Mouse (Mus musculus) megakaryocyte, adult 5-6 weeks (primary cell): ENCODE data around the gene Tmem218. TPM values are rescaled to one million over a fixed set of nuclear protein-coding genes. Genes with fewer than 3 reads are reported as not detected.

Source experiments
- ATAC-seq: 2 replicates; pipeline ENCODE4 v1.8.0; 2016; ENCODE audit warnings: mild to moderate bottlenecking, inconsistent platforms; ENCODE audit not compliant: poor library complexity, severe bottlenecking
- total RNA-seq, 2 experiments: library from RNA; stranded (forward) in 1 of 2; stranded (reverse) in 1 of 2; fragments of 153-499, 151-499 nt in 1 of 2; fragments of 221-1000, 200-1000 nt in 1 of 2; gene quantifications; 2 replicates each; pipeline versions ENCODE4 v1.2.3 to v1.2.4; 2015 to 2017

Tmem218 gene
- total RNA-seq, 2 experiments from 2014 or later, result 1.3 to 2.8 TPM

GRCm38 (mm10) chr9:37232201-37233195 is 24.5 kb downstream of the Tmem218 start:
- ATAC-seq, result no peak

- ATAC-seq, result peak; percentile 25; the same call in 1 of the 2 replicates
These were observed 28.1 kb downstream of the Tmem218 start for GRCm38 (mm10) chr9:37235951-37236737.

GRCm38 (mm10) chr9:37242764-37243163 is 34.7 kb downstream of the Tmem218 start:
- peak; percentile 62 for ATAC-seq

- no peak for ATAC-seq
These were observed 36.6 kb downstream of the Tmem218 start for GRCm38 (mm10) chr9:37244600-37244999.

- no peak for ATAC-seq
These were observed 37.4 kb downstream of the Tmem218 start for GRCm38 (mm10) chr9:37245404-37245803.

- ATAC-seq, result 0 out of 2 replicates have a peak, but pooled peaks have one; percentile 13
These were observed 37.8 kb downstream of the Tmem218 start for GRCm38 (mm10) chr9:37245810-37246209.

GRCm38 (mm10) chr9:37247429-37247828 is 39.4 kb downstream of the Tmem218 start:
- ATAC-seq, result peak; percentile 81

GRCm38 (mm10) chr9:37248381-37248906 is 40.4 kb downstream of the Tmem218 start:
- no peak for ATAC-seq

- ATAC-seq, result no peak
These were observed 42.0 kb downstream of the Tmem218 start for GRCm38 (mm10) chr9:37249976-37250375.

- ATAC-seq, result no peak
These were observed 42.6 kb downstream of the Tmem218 start for GRCm38 (mm10) chr9:37250631-37251030.

- no peak for ATAC-seq
These were observed 46.6 kb downstream of the Tmem218 start for GRCm38 (mm10) chr9:37254531-37255110.

- ATAC-seq, result peak; percentile 82
These were observed 47.3 kb downstream of the Tmem218 start, which contains the start of gene Slc37a2 for GRCm38 (mm10) chr9:37255149-37255888. Slc37a2 (minus strand) TSS chr9:37255738.

- peak; percentile 69 for ATAC-seq
These were observed 47.8 kb downstream of the Tmem218 start for GRCm38 (mm10) chr9:37255889-37256225.

GRCm38 (mm10) chr9:37266622-37267021 is 58.6 kb downstream of the Tmem218 start:
- no peak for ATAC-seq

Other genes starting within 250 kb of the Tmem218 start
- gene Pknox2, start 60.8 kb upstream of the Tmem218 start, total RNA-seq (2015), result 0.16 and 0.64 TPM in 2 replicates
- gene Pknox2, start 60.8 kb upstream of the Tmem218 start, total RNA-seq (2017), result 0.04 and 0.41 TPM in 2 replicates
- 2.0 and 2.1 TPM in 2 replicates for gene Slc37a2, start 47.5 kb downstream of the Tmem218 start, total RNA-seq (2015)
- 3.1 and 3.8 TPM in 2 replicates for gene Slc37a2, start 47.5 kb downstream of the Tmem218 start, total RNA-seq (2017)
- 6.0 and 9.2 TPM in 2 replicates for gene Ccdc15, start 140.2 kb downstream of the Tmem218 start, total RNA-seq (2015)
- gene Ccdc15, start 140.2 kb downstream of the Tmem218 start, total RNA-seq (2017), result 6.7 and 8.3 TPM in 2 replicates
- gene Hepacam, start 159.1 kb downstream of the Tmem218 start, total RNA-seq (2015), result not detected in 2 replicates
- gene Hepacam, start 159.1 kb downstream of the Tmem218 start, total RNA-seq (2017), result not detected in 2 replicates
- gene Robo4, start 193.7 kb downstream of the Tmem218 start, total RNA-seq (2015), result not detected in 2 replicates
- not detected in 2 replicates for gene Robo4, start 193.7 kb downstream of the Tmem218 start, total RNA-seq (2017)
- not detected in 2 replicates for gene Robo3, start 225.0 kb downstream of the Tmem218 start, total RNA-seq (2015)
- 0.20 TPM in 1 of 2 replicates, not detected in the other for gene Robo3, start 225.0 kb downstream of the Tmem218 start, total RNA-seq (2017)